Mouse (Mus musculus) liver, embryonic 12.5 days (tissue): ENCODE results near the gene Dgcr2. TPM values are rescaled to one million over a fixed set of nuclear protein-coding genes. Genes with fewer than 3 reads are reported as not detected.

Source experiments
- ATAC-seq: fragments of 200-750 bp; cut with Nextera tagmentation; 2 replicates; pipeline ENCODE4 v1.8.0; 2017; ENCODE audit warnings: moderate number of reproducible peaks, mild to moderate bottlenecking, moderate library complexity
- H3K27ac ChIP-seq: fragments of 300-500 bp; sonication (generic); 2 replicates; pipeline ENCODE4 v1.5.1; 2016; ENCODE audit warnings: mild to moderate bottlenecking
- H3K27me3 ChIP-seq: fragments of 300-500 bp; sonication (generic); replicated peaks from 2 replicates; pipeline ENCODE4 v1.6.1; 2016; ENCODE audit warnings: mild to moderate bottlenecking, moderate library complexity
- H3K36me3 ChIP-seq: fragments of 300-500 bp; sonication (generic); 2 replicates; pipeline ENCODE4 v1.6.1; 2016; ENCODE audit warnings: mild to moderate bottlenecking, moderate library complexity
- H3K4me1 ChIP-seq: fragments of 300-500 bp; sonication (generic); 2 replicates; pipeline ENCODE4 v1.6.1; 2016
- H3K4me2 ChIP-seq: fragments of 300-500 bp; sonication (generic); 2 replicates; pipeline ENCODE4 v1.6.1; 2016; ENCODE audit warnings: mild to moderate bottlenecking, moderate library complexity
- H3K4me3 ChIP-seq: fragments of 300-500 bp; sonication (generic); 2 replicates; pipeline ENCODE4 v1.5.1; 2016; ENCODE audit warnings: mild to moderate bottlenecking, moderate library complexity
- H3K9ac ChIP-seq: fragments of 300-500 bp; sonication (generic); 2 replicates; pipeline ENCODE4 v1.6.1; 2016; ENCODE audit warnings: mild to moderate bottlenecking, moderate library complexity
- H3K9me3 ChIP-seq: fragments of 300-500 bp; sonication (generic); replicated peaks from 2 replicates; pipeline ENCODE4 v1.6.1; 2016; ENCODE audit warnings: mild to moderate bottlenecking, moderate library complexity
- WGBS: fragments of 180-500 bp; shearing (Covaris S2); methylation state at CpG from one replicate; pipeline ENCODE4 v1.1.7; 2016; ENCODE audit not compliant: insufficient replicate concordance; 5-methylcytosine and 5-hydroxymethylcytosine counted together
- polyA plus RNA-seq: library from polyadenylated mRNA; unstranded; fragments of >200 nt; fragmentation: Nextera tagmentation; extraction: Ambion mirVana; gene quantifications from 2 replicates; pipeline ENCODE4 v1.2.1, GENCODE M21; 2016

Dgcr2 gene
- polyA plus RNA-seq, 1 experiment from 2014 or later = 29.7 TPM

DNA sequence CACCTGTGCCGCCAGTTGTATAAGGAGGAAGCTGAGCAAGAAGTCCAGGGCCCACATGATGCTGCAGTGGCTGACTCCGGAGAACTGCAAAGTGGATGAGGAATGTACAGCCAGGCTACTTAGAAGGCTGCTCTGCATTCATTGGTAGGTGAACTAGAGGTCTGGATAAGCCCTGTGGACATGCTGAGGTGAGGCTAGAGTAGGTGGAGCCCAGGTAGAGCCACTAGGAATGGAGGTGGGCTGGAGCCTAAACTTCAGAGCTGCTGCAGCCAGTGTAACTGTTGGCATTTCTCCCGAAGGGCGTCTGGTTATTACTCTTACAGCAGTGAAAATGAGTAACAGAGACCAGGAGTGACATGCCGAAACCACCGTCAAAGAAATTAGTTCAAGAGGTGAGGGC is 60.3 kb downstream of the Dgcr2 start, which contains the start of gene Car15:
Gene Car15, minus strand, starts transcription at position 314 of the 400 bp plus-strand sequence.
- Histone ChIP-seq H3K4me3 (no peak within 1 kb of the TSS), H3K27ac (no peak within 1 kb of the TSS), H3K9me3 (no peaks in the 10 kb centered on the region), H3K27me3 (peaks cover 53% of the 10 kb centered on the region), H3K36me3 (peaks cover 28% of the 10 kb centered on the region), H3K9ac (no peak within 1 kb of the TSS), H3K4me2 (no peak within 1 kb of the TSS), H3K4me1 (peaks cover 17% of the 10 kb centered on the region)
- no peak for ATAC-seq
- 63% methylated on average over 6 of the region's 6 CpGs for WGBS

DNA sequence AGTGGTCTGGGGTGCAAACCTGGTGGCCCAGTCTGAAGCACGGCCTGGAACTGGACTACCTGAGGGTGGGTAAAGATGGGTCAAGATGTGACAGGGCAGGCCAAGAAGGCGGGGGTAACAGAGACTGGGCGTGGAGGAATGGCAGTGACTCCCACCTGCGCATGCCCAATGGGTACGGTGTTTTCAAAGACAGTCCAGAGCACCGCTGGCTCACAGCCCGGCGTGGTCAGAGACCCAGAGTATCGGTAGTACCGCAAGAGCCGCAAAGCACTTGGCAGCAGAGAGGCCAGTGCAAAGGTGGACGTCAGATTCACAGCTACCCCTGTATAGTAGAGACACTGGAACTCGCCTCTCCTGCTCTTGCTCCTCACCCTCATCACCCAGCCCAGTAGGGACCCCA is 62.9 kb downstream of the Dgcr2 start:
- no peak overlapping the region for H3K4me3 ChIP-seq
- no peak overlapping the region for H3K27ac ChIP-seq
- no peak for ATAC-seq
- H3K9ac ChIP-seq = no peak overlapping the region
- H3K27me3 ChIP-seq = peaks cover 79% of the 10 kb centered on the region
- H3K4me2 ChIP-seq = no peak overlapping the region
- peaks cover 19% of the 10 kb centered on the region for H3K4me1 ChIP-seq
- H3K9me3 ChIP-seq = no peaks in the 10 kb centered on the region
- peaks cover 2% of the 10 kb centered on the region for H3K36me3 ChIP-seq
- 39% methylated on average over 13 of the region's 13 CpGs for WGBS

DNA sequence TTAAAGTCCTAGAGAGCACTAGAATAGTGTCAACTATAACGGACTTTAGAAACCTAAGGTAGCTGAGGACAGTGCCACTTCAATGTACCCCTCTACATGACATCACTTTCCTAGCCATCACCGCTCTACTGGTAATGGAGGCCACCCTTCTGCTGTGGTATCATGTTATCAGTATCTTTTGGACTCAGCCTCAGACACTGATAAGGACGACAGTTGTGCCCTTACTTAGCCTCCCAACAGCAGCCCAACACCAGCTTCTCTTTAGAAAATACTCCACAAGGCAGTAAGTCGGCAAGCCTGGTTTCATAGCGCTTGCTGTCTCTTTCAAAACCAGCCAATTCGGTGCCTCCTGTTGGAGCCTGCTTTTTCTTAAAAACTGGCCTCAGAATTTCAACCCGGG is 63.8 kb downstream of the Dgcr2 start:
- Histone ChIP-seq H3K4me2 (peak overlapping the region; percentile 74; the same call in 1 of the 2 replicates), H3K9me3 (no peaks in the 10 kb centered on the region), H3K27ac (no peak overlapping the region), H3K27me3 (peaks cover 89% of the 10 kb centered on the region), H3K36me3 (no peaks in the 10 kb centered on the region), H3K9ac (no peak overlapping the region), H3K4me1 (peaks cover 19% of the 10 kb centered on the region), H3K4me3 (no peak overlapping the region)
- no peak for ATAC-seq
- WGBS = 36% methylated on average over 7 of the region's 7 CpGs

DNA sequence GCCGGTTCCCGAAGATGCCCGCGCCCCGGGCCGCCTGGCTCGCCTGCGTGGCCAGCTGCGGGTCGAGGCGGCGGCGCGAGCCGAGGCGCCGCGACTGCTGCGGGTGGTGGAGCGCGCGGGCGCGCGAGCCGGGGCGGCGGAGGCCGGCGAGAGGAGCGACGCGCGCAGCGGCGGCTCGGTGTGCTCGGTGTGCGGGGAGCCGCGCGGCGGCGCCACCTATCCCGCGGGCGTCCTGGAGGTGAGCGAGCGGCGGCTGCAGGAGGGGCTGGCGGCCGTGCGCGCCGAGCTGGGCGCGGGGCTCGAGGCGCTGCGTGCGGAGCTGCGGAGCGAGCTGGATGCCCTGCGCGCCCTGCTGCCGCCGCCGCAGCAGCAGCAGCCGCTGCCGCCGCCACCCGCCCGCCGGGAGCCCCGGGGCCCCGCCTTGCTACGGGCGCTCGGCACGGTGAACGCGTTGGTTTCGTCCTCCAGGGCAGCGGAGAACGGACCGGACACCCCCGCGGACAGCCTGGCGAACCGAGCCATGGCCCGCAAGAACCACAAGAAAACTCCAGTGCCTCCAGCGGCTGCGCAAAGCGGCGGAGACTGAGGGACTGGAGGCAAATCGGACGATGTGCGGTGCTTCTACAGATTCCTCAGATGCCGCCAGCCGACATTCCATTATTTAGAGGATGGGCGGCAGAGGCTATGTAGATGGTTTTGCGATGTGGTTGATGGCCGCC is 64.5 kb downstream of the Dgcr2 start:
- 2% methylated on average over 96 of the region's 103 CpGs for WGBS
- H3K27ac ChIP-seq = no peak overlapping the region
- H3K9me3 ChIP-seq = no peaks in the 10 kb centered on the region
- peak overlapping the region; percentile 74 for H3K4me2 ChIP-seq
- no peak for ATAC-seq
- no peaks in the 10 kb centered on the region for H3K36me3 ChIP-seq
- peak overlapping the region; percentile 55 for H3K4me3 ChIP-seq
- no peak overlapping the region for H3K9ac ChIP-seq
- peaks cover 96% of the 10 kb centered on the region for H3K27me3 ChIP-seq
- peaks cover 19% of the 10 kb centered on the region for H3K4me1 ChIP-seq

DNA sequence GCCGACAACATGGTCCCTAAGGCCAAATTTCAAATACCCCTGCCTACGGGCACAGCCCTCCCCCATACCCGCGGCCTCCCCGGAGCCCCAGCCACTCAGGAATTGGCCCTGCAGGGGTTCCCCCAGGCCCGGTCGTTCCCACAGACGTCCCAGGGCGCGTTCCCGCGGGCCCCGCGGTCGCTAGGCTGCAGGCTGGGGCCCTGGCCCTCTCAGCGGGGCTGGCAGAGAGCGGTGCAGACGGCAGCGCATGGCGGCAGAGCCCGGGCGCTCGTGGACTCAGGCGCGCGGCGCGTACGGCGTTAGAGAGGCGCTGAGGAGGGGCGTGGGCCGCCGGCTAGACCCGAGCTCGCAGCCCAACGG is 65.1 kb downstream of the Dgcr2 start:
- Histone ChIP-seq H3K9me3 (no peaks in the 10 kb centered on the region), H3K4me1 (peaks cover 19% of the 10 kb centered on the region), H3K36me3 (no peaks in the 10 kb centered on the region), H3K9ac (no peak overlapping the region; the same call in 1 of the 2 replicates), H3K27ac (no peak overlapping the region), H3K4me2 (peak overlapping the region; percentile 74), H3K27me3 (peaks cover 100% of the 10 kb centered on the region), H3K4me3 (peak overlapping the region; percentile 55)
- ATAC-seq = no peak
- 2% methylated on average over 37 of the region's 37 CpGs for WGBS

DNA sequence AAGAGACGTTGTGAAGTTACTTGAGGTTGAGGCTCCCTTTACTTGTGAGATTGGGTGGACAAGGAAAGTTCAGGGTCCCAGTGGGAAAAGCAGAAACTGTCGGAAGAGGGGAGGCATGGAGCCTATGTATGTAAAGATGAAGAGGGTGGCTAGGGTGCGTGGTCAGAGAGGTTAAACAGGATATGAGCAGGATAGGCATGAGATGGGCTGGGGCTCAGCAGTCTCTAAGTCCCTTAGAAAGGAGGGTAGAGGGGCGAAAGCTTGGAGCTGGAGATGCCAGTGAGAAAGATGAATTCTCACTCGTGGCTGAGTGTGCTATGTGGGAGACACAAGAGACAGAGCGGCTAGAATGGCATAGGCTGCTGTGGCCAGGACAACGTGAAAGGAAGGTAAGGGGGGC is 65.5 kb downstream of the Dgcr2 start, which contains the start of gene B830017H08Rik:
Gene B830017H08Rik, plus strand, starts transcription at position 301 of the 400 bp plus-strand sequence.
- Histone ChIP-seq H3K4me3 (peak within 1 kb of the TSS; percentile 55), H3K36me3 (no peaks in the 10 kb centered on the region), H3K4me1 (peaks cover 19% of the 10 kb centered on the region), H3K27ac (no peak within 1 kb of the TSS), H3K4me2 (peak within 1 kb of the TSS; percentile 74), H3K27me3 (peaks cover 99% of the 10 kb centered on the region), H3K9me3 (no peaks in the 10 kb centered on the region), H3K9ac (no peak within 1 kb of the TSS; the same call in 1 of the 2 replicates)
- WGBS = 27% methylated on average over 7 of the region's 7 CpGs
- ATAC-seq = no peak

DNA sequence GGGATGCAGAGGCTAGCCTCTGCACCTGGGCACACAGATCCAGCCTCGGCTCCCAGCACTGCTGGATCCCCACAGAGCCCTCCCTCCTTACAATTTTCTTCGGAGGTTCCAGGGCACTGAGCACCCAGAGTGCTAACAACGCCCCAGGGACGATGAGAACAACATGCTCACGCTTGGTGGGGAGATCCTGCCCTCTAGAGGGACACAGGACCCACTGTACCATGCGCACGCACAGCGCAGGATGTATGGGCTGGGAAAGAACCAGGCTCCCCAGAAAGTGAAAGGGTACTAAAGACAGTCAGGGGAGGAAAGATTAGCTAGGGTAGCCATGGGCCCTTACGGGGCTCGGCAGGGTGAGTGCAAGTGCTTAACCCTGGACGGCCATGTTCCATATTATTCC is 66.6 kb downstream of the Dgcr2 start:
- Histone ChIP-seq H3K4me1 (peaks cover 19% of the 10 kb centered on the region), H3K27ac (no peak overlapping the region), H3K36me3 (no peaks in the 10 kb centered on the region), H3K4me2 (no peak overlapping the region), H3K9ac (no peak overlapping the region), H3K27me3 (peaks cover 99% of the 10 kb centered on the region), H3K9me3 (no peaks in the 10 kb centered on the region), H3K4me3 (no peak overlapping the region)
- ATAC-seq = no peak
- 13% methylated on average over 11 of the region's 11 CpGs for WGBS

DNA sequence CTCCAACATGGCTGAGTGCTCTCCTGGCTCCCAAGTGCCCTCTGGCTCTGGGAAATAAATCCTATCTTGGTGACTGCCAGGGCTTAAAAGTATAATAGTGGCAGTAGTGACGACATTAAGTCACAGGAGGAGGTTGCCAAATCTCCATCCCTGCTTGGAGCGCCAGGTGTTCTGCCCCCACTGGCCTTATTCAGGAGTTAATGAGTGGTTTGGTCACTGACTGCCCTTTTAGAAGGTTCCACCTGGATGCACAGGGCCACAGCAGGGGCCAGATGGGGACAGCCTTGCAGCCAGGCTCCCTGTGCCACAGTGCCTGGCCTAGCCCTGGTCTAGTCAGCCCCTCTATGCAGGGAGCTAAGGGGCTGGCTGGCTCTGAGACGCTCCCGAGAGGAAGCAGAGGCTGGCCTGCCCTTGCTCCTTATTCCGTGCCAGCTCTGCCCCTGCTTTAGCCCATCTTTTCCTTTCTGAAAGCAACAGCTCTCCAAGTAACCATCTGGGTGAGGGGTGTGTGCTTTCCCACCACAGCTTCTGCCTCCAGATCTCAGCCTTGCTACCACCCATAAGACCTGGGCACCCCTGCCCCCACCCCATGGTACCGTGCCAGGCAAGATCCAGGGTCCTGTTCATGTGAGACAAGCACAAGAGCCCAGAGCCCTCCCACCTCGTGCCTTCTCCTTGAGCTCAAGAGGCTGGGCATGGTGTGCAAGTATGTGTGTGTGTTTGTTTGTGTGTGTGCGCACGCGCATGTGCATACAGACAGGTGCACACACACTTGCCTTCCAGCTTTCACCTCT is 67.8 kb downstream of the Dgcr2 start:
- Histone ChIP-seq H3K4me1 (peaks cover 19% of the 10 kb centered on the region), H3K27ac (no peak overlapping the region), H3K4me3 (no peak overlapping the region), H3K4me2 (no peak overlapping the region), H3K9ac (no peak overlapping the region), H3K9me3 (no peaks in the 10 kb centered on the region), H3K27me3 (peaks cover 94% of the 10 kb centered on the region), H3K36me3 (no peaks in the 10 kb centered on the region)
- 59% methylated on average over 10 of the region's 10 CpGs for WGBS
- ATAC-seq = no peak

DNA sequence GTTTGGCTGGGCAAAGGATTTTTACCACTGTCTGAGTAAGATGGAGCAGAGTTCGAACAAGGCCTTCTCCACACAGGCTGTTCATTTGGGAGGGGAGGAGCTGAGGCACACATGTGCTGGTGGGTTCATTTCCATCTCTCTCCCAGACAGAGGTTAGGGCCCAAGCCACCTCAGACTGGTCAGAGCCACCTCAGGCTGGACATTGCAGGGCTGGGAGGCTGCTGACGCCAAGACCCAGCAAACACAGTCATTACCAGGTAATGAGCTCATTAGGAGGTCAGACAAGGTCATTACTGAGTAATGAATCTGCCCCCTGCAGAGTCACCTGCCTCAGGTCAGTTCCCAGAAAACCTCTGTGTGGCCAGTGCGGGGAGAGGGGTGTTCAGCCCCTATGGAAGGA is 69.5 kb downstream of the Dgcr2 start:
- H3K36me3 ChIP-seq = no peaks in the 10 kb centered on the region
- no peak overlapping the region for H3K4me3 ChIP-seq
- no peaks in the 10 kb centered on the region for H3K9me3 ChIP-seq
- no peak overlapping the region for H3K4me2 ChIP-seq
- peaks cover 10% of the 10 kb centered on the region for H3K4me1 ChIP-seq
- no peak overlapping the region for H3K27ac ChIP-seq
- 61% methylated on average over 3 of the region's 3 CpGs for WGBS
- H3K27me3 ChIP-seq = peaks cover 89% of the 10 kb centered on the region
- H3K9ac ChIP-seq = no peak overlapping the region
- no peak for ATAC-seq

DNA sequence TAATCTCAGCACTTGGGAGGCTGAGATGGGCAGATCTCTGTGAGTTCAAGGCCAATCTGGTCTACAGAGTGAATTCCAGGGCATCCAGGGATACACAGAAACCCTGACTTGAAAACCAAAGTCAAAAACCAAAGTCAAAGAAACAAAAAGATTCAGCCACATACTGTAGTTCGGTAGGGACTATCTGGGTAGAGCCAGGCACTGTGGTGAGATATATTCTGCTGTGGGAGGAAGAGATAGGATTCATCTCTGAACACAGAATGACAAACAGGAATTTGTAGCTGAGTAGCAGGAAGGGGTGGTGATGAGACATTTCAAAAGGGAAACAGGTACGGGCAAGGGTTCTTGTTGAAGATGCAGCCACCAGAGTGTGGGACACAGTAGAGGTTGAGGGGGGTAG is 70.1 kb downstream of the Dgcr2 start:
- Histone ChIP-seq H3K9ac (no peak overlapping the region), H3K4me3 (no peak overlapping the region), H3K9me3 (no peaks in the 10 kb centered on the region), H3K4me2 (no peak overlapping the region), H3K36me3 (no peaks in the 10 kb centered on the region), H3K4me1 (peaks cover 4% of the 10 kb centered on the region), H3K27me3 (peaks cover 87% of the 10 kb centered on the region), H3K27ac (no peak overlapping the region)
- ATAC-seq = no peak
- WGBS = 19% methylated on average over 2 of the region's 2 CpGs

DNA sequence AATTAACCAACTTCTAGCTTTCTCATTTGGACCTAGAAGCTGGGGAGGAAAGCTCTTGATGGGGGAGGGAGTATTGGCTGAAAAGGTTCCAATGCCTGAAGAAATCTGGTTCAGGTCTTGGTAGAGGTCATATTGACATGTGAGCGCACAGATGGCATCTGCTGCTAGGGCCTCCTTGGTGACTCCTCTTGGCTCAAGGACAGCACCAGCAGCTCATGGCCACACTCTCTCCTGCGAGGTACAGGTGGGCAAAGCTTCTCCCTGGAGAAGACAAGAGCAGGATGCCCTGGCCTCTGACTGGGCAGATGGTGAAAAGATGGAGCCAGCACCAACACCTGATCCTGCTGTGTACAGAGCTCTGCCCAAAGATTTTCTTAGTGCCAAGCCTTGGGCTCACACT is 71.9 kb downstream of the Dgcr2 start:
- H3K27ac ChIP-seq = no peak overlapping the region
- H3K9ac ChIP-seq = no peak overlapping the region
- no peak for ATAC-seq
- 67% methylated on average over 2 of the region's 2 CpGs for WGBS
- H3K4me3 ChIP-seq = no peak overlapping the region
- H3K36me3 ChIP-seq = no peaks in the 10 kb centered on the region
- H3K4me2 ChIP-seq = no peak overlapping the region
- no peaks in the 10 kb centered on the region for H3K4me1 ChIP-seq
- H3K9me3 ChIP-seq = no peaks in the 10 kb centered on the region
- peaks cover 82% of the 10 kb centered on the region for H3K27me3 ChIP-seq

DNA sequence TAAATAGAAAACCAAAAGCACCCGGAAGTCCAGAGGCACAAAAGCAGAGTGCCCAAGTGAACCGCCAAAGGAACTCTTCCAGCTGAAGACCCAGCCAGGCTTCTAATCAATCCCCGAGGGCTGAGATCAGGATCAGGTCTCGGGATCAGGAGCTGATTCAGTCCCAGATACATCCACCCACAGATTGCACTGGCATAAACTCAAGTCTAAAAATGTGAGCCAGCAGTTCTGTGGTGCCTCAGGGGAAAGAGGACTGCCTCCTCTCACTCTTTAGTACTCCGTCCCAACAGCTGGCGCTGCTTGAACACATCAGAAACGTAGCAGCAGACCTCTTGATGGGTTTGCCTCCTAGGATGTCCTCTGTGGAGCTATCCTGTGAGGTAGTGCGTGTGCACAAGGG is 81.8 kb downstream of the Dgcr2 start:
- WGBS = 76% methylated on average over 8 of the region's 8 CpGs
- H3K4me2 ChIP-seq = no peak overlapping the region
- ATAC-seq = no peak
- no peak overlapping the region for H3K9ac ChIP-seq
- no peak overlapping the region for H3K27ac ChIP-seq
- no peaks in the 10 kb centered on the region for H3K36me3 ChIP-seq
- peaks cover 13% of the 10 kb centered on the region for H3K4me1 ChIP-seq
- peaks cover 91% of the 10 kb centered on the region for H3K27me3 ChIP-seq
- H3K9me3 ChIP-seq = no peaks in the 10 kb centered on the region
- no peak overlapping the region for H3K4me3 ChIP-seq
